Mouse (Mus musculus): Measurements from ENCODE around the gene Gsk3b.
"Not testable (repeated sequence)": the region's sequence is repeated elsewhere in the genome, so short reads cannot be mapped to it uniquely, and the experiment has no call there.

Gene Gsk3b

GRCm38 (mm10) chr16:38191460-38191859 lies 102.7 kb downstream of the Gsk3b start:
- DNase-seq = no peak

GRCm38 (mm10) chr16:38192640-38193039 lies 103.8 kb downstream of the Gsk3b start:
- no peak for DNase-seq

- DNase-seq = peak; percentile 30
Measured at GRCm38 (mm10) chr16:38197299-38197698, 108.5 kb downstream of the Gsk3b start.

- DNase-seq = no peak
Measured at GRCm38 (mm10) chr16:38205272-38205671, 116.5 kb downstream of the Gsk3b start.

GRCm38 (mm10) chr16:38222491-38222890 lies 133.7 kb downstream of the Gsk3b start:
- DNase-seq = not testable (repeated sequence)

GRCm38 (mm10) chr16:38236936-38237585 lies 148.3 kb downstream of the Gsk3b start:
- no peak for DNase-seq

- peak; percentile 38 for DNase-seq
Measured at GRCm38 (mm10) chr16:38239729-38240128, 150.9 kb downstream of the Gsk3b start.

- no peak for DNase-seq
Measured at GRCm38 (mm10) chr16:38240167-38240566, 151.4 kb downstream of the Gsk3b start.

- no peak for DNase-seq
Measured at GRCm38 (mm10) chr16:38244111-38244510, 155.3 kb downstream of the Gsk3b start.

GRCm38 (mm10) chr16:38245379-38245778 lies 156.6 kb downstream of the Gsk3b start:
- no peak for DNase-seq

GRCm38 (mm10) chr16:38245849-38246585 lies 157.2 kb downstream of the Gsk3b start:
- DNase-seq = no peak

- DNase-seq = no peak
Measured at GRCm38 (mm10) chr16:38248331-38248961, 159.6 kb downstream of the Gsk3b start.

- DNase-seq = no peak
Measured at GRCm38 (mm10) chr16:38250467-38250866, 161.7 kb downstream of the Gsk3b start.

- no peak for DNase-seq
Measured at GRCm38 (mm10) chr16:38254001-38254400, 165.2 kb downstream of the Gsk3b start.

- DNase-seq = no peak
Measured at GRCm38 (mm10) chr16:38255107-38255506, 166.3 kb downstream of the Gsk3b start.

- DNase-seq = no peak
Measured at GRCm38 (mm10) chr16:38255927-38256326, 167.1 kb downstream of the Gsk3b start.

GRCm38 (mm10) chr16:38271601-38272000 lies 182.8 kb downstream of the Gsk3b start:
- no peak for DNase-seq

GRCm38 (mm10) chr16:38272483-38272882 lies 183.7 kb downstream of the Gsk3b start:
- DNase-seq = no peak

GRCm38 (mm10) chr16:38274737-38275136 lies 185.9 kb downstream of the Gsk3b start:
- DNase-seq = no peak

GRCm38 (mm10) chr16:38279794-38280193 lies 191.0 kb downstream of the Gsk3b start:
- no peak for DNase-seq

- no peak for DNase-seq
Measured at GRCm38 (mm10) chr16:38280951-38281350, 192.2 kb downstream of the Gsk3b start.

- peak; percentile 25 for DNase-seq
Measured at GRCm38 (mm10) chr16:38282559-38283160, 193.9 kb downstream of the Gsk3b start.

- DNase-seq = no peak
Measured at GRCm38 (mm10) chr16:38283300-38283699, 194.5 kb downstream of the Gsk3b start.
